Mouse (Mus musculus): ENCODE measurements around the gene Ahdc1.

Gene Ahdc1

DNA sequence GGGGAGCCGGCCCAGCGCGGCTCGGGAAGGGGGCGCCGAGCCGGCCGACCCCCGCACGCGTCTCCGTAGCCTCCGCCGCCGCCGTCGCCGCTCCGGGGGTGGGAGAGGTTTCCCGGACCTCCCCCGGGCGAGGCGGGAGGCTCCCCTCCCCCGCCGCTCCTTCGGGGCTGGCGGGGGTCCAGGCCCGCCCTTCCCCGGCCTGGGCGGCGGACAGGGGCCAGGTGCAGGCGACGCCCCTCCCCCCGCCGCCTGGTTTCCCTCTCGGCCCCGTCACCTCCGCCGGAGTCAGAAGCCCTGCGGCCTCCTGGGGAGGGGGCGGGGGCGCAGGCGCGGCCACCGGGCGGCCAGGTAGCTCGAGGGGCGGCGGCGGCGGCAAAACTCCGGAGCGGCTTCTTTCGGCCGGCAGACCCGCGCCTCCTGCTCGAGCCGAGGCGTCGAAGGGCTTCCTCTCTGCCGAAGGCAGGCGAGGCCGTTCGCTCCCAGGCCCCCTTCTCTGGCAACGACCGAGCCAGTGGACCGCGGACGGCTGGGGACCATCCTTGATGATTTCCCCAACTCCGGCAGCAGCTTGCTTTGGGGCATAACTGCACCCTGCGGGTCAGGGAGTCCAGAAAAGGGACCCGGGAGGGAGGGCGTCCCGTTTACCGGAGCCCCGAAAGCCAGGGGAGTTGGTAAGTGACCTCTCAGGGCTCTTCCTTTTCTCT is 28.2 kb downstream of the Ahdc1 start:
- peak; percentile 29 for DNase-seq (ENCODE audit: low read depth)

DNA sequence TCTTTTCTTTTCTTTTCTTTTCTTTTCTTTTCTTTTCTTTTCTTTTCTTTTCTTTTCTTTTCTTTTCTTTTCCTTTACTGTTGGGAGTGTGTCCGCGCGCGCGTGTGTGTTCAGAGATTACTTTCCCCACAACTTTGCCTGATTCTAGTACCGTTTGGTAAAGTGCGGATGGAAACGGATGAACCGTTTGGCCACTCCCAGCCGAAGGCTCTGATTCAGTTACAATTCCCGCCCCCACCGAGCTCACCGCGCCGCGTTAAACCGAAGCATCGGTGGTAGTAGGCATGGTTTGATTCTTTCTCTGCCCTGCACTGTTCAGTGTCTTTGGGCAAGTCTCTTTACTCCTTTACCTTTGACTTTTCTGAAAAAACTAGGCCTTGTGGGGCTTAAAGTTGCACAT is 28.8 kb downstream of the Ahdc1 start:
- DNase-seq (ENCODE audit: low read depth) = no peak

DNA sequence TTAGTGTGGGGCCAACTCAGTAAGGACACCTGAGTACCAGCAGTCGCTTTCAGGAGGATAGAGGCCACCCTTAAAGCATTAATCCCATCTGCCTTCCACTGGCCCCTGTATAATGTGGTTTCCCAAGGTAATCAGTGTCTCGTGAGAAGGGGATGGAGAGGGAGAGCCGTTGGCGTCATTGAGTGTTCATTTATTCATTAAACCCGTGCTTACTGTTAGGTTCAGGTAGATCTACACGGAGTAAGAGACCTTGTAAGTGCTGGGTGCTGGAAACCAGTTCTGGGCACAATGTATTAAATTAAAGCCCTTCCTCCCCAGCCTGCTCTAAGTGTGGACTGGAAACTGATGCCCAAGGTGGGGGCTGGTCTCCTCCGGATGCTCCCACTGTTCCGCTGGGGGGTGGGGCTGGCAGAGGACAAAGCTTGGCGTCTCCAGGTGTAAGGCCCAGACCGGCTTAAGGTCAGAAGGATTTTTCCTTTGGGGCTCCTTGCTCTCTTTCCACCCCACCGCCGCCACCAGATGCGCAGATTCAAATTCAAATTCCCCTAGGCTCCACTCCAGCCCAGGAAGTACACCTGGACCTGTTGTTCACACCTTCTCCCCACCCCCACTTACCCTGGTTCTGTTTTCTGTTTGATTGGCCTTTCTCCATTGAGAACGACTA is 29.3 kb downstream of the Ahdc1 start:
- DNase-seq (ENCODE audit: low read depth) = no peak

DNA sequence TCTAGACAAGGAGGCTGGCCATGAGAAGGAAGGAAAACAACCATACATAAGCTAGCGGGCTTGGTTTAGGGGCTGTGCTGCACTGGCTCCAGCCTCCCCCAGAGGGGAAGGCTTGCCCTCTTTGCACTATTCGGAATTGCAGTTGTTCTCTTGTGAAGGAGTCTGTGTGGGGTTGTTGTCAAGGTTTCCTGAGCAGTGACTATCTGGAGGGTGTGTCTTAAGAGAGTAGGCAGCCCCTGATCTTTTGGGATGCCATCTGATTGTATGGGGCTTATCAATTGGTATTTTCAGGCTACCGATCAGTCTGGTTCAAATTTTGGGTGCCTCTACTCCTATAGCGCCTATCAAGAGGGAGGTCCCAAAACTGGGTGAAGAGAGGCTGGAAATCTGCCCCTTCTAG is 31.2 kb downstream of the Ahdc1 start:
- no peak for DNase-seq (ENCODE audit: low read depth)

DNA sequence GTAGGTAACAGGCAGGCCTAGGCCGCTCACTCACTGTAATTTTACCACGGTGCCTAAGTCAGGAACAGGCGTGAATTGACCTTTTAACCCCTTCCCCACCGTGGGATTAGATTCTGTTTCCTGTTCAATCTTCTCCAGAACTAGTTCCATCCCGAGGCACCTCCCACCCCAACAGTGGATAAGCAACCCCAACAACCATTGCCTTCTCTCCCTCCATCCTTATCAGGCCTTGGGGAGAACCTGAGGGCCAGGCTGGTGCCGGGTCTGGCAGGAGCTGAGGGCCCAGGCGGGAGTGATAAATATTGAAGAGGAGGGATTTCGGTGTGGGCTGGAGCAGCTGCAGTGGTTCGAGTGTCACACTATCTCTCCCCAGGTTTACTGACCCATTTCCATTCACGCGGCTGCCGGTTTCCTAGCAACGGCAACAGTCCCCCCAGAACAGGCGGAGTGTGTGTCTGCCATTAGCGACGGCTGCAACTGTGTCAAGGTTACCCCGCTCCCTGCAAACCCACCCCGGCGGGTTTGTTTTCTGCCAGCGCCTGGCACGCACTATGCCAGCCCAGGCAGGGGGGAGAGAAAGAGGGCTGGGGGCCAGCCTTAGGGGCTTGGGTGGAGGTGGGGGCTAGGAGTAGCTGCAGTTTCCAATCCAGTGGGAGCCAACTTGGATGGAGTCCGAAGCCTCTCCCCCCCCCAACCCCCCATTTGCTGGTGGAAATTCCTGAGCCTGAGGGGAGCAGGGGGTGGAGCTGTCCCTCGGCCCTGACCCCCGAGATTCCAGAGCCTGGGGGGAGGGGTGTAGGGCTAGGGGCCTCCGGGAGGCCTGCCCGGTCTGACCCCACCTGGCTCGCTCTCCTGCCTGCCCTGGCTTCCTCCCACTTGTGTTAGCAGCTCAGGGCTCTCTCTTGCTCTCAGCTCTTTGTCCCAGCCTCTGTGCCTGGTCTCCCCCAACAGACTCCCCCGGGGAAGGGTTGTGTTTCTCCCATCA is 31.9 kb downstream of the Ahdc1 start:
- no peak for DNase-seq (ENCODE audit: low read depth)

DNA sequence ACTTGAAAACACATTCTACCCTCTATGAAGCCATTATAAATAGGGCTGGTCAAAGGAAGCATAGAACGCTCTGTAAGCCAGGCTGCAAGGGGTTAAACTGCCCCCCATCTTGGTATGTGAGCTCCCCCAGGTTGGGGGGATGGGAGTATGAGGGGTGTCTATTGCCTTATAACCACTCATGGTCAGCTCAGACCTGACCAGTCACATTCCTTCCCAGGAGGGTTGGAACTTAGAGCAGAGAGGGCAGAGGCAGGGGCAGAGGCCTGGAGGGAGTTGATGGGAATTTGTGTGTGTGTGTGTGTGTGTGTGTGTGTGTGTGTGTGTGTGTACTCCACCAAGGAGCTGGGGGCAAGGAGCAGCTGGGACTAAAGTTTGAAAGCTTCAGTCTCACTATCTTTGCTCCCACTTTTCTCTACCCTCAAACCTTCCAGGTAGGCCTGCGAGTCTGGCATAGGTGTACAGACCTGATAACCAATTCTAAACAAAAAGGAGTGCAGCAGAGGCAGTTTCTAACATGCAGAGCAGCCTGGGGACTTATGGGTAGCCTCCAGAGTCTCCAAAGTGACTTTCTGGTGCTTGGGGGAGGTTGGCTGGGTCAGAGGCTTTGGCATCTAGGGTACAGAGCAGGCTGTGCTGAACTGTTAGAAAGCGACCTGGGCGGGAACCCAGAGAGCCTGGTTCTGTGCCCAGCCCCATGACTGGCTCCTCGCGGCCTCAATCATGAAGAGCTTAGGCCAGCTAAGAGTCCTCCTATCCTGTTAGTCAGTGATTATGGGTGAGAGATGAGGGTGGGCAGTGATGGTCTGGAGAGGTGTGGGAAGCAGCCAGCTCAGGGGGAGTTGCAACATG is 33.0 kb downstream of the Ahdc1 start:
- no peak for DNase-seq (ENCODE audit: low read depth)

DNA sequence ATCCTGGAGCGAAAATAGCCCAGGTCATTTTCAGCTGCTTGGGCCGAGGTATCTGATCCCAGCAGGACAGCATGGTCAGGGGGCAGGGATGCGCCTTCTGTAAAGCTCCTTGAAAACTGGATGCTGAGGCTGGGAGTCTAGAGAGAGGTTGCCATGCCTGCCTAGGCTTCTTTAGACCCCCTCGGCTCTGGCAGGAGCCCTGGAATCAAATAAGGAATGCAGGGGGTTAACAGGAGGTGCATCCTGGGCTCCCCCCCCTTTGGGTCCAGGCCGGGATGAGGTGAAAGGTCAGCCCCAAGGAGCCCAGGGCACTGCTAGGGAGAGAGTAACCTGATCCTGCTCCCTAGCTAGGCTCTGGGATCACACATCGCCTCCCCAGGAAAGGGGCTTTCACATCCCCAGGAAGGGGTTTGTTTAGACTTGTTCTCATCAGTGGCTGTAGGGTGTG is 33.6 kb downstream of the Ahdc1 start:
- DNase-seq (ENCODE audit: low read depth) = no peak

DNA sequence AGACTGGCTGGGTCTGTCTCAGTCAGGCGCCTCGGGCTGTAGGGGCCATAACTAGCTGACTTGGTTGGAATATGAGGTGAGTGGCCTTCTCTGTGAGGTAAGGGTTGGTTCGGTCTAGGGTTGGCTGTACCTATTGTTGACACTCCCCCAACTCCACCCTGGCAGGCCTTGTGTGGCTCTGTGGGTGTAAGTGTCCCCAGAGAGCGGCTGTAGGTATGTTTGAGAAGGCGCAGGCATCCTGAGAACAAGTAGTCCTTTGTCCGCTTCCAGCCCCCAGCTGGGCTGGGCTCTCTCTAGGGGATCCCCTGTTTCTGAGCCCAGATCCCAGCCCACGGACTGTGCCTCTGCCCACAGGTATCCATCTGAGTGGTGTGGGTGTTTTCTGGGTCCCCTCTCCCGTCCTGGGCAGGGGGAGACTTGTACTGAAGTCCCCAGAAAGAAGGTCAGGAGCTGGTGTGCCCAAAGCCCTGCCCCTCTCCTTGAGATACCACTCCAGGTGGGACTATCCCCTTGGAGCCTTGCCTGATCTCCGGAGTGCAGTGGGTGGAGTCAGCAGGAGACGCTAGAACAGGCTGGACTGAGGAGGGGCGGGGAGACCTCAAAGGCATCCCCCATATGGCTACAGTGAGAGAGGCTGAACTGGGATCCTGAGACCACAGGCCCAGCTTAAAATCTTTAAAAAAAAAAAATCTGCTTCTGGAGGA is 34.9 kb downstream of the Ahdc1 start:
- no peak for DNase-seq (ENCODE audit: low read depth)

DNA sequence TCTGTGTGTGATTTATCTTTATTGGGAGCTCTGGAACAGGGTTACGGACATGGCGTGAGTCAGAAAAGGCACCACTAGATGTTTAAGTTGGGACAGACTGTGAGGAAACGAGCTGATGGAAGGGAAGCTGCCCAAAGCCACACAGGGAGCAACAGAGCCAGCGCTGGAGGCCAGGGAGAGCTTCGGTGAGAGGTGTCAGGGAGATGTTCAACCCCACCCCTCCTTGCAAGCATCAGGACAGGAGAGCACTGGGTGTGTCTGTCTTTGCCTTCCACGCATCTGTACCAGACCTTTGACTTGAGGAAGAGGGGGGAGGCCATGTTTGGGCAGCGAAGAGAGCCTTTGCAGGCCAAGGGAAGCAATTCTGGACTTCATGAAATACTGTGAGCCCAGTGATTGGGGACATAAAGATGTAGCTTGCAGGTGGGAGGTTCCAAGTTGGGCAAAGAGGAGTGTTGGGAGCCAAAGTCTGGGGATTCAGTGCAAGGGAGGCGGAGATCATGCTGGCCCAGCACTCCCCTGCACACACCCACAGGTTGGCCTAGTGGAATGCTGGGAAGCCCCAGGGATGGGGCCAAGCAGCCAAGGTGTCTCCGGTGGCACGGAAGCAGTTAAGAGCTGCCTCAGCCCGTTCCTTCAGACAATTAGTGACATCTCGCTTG is 35.8 kb downstream of the Ahdc1 start:
- no peak for DNase-seq (ENCODE audit: low read depth)

DNA sequence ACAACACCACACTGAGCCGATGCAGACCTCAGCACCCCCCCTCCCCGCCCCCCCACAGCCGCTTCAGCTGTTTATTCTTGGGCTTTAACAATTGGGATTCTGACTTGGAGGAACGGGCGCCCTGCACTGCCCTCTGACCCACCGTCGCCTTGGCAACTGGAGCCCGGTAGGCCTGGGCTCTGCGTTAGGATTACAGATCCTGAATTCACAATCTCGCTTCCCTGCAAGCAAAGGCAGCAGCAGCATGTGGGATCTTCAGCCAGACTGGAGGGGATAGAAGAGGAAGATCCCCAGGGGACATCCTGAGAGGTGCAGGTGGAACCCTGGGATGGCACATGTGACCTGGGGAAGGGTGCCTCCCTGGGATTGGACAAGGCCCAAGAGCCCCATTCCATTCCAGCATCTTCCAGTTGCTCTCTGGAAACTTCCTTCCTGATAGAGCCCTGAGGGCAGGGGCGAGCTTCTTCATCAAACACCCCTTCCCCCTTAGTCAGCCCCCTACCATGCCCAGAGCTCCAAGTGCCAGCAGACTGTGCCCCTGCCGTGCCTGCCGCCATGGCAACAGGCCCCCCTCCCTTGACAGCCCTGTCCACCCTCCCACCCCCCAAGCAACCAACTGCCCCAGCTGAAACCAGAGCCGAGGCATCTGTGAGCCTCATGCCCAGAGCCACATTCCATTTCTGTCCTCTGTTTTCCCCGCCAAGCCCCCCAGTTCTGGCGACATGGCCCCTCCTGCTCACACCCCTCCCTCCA is 36.5 kb downstream of the Ahdc1 start:
- no peak for DNase-seq (ENCODE audit: low read depth)

DNA sequence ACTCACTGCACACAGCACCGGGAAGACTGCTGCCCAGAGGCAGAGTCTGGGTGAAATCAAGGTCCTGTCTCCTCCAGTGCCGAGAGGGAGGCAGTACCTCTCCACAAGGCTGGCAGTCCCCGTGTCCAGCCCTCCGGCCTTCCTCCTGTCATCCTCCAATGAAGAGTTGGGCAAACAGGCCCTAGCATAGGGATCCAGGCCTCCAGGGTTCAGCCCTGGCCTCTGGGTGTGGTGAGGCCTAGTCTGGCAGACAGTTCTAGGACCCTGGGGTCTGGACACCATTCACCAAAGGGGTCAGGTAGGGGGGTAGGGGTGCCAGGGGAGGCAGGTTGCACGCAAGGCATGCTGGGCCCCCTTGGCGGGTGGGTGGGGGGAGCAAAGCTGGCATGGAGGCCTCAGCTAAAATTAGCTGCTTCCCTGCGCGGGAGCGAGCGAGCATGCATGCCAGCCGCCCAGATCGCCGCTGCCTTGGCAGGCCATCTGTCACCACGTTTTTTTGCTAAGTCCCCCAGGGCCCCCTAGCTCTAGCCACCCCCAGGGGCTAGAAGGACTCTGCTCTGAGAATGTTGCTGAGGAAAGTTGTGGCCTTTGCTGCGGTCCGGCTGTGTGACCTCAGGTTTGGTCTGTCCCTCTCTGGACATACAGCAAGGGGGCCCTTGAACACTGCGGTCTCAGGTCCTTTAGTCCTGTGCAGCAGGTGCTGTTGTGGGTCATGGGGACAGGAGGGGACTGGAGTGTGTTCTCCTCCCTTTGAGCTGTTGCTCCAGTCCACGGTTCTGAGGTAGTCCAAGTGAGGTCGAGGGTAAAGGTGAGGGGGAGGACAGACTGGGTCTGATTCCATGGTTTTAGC is 38.2 kb downstream of the Ahdc1 start:
- no peak for DNase-seq (ENCODE audit: low read depth)

DNA sequence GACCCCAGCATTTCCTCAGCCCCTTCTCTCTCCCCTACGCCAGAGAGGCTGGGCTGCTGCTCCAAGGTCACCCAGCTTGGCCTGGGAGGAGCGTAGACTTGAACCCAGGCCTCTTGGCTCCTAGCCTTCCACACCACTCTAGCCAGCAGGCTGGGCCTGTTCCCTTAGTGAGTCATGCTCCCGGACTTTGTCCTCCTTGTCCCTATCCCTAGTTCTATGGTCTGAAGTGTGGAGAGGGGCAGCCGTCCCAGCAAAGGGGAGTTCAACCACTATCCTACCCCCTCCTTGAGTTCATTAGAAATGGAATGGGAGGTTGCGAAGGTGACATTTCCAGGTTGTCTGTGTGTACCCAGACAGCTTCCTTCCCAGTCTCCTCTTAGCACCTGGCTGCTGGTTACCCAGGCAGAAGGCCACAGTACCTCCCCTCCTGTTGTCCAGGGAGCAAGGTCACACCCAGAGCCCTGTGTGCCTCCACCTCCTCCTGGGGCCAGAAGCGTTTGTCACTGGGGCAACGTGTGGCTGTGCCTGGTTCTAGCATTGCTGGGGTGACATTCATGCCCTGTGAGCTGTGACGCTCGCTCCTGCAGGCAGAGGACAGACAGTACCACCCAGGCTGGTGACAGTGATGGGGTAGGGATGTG is 39.3 kb downstream of the Ahdc1 start:
- DNase-seq (ENCODE audit: low read depth) = no peak

DNA sequence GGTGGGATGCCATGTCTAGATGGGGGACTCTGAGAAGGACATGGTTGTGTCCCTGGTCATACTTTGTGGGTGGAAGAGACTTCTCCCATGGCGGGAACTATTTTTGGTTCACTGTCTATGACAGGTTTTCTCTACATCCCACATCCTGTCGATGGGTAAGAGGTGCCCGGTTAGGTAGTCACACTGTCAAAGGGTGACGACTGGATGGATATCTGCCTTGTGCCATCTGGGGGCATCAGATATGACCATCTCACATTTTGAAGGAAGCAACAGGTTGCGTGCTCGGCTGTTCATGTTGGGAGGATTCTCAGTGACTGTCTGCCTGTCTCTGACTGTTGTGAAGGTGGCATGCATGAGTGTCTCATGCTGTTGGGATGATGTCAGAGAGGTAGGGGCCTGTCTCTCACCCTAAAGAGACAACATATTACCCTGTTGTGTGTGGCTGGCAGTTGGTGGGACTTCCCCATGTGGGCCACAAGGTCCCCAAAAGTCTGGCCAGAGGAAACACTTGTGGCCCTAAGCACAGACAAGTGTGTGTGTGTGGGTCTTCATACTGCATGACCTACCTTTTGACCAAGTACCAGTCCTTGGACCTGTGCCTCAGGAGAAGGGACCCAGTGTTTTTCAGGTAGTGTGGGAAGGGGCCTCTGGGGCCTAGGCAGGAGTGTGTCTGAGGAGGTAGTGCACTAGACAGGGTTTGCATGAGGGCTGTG is 39.9 kb downstream of the Ahdc1 start:
- DNase-seq (ENCODE audit: low read depth) = peak; percentile 61

DNA sequence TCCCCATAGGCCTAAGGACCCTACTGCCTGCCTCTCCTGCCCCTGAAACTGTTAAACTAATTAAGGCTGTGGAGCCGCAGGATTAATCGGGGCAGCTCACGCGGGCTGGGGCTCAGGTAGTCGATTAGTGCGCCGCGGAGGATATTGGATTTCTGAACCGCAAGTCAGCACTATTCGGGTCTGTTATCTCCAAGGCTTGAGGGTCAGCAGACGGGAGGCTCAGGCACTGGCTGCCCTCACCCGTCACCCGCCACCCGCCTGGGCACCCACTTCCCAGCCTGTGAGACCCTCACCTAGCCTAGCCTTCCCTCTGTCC is 40.4 kb downstream of the Ahdc1 start:
- no peak for DNase-seq (ENCODE audit: low read depth)

DNA sequence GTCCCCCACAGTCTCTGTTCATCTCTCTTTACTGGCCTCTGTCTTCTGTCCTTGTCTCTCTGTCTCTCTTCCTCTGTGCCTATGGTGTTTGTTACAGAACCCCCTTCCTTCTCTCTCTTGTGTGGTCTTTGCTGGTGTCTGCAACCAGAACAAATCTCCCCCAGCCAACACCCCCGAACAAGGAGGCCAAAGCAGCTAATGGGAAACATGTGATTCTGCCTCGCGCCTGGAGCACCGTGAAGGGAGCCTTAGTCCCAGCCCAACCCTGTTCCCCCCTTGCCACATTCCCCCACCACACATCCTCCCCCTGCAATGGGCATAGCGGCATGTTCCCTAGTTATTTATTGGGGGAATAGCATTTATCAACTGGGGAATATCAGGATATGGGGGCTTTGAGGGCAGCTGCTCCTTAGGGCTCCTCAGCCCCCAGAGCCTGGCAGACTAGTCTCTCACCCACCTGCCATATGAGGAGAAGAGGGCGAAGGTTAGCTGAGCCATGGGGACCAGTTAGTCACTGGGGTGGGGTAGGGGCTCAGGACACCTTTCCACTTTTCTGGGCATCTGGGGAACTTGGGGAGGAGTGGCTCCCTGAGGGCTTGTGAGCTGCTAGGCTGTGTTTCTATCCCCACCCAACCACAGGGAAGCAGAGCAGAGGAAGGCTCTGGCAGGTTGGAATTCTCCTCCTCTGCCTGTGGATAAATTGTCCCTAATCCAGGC is 41.1 kb downstream of the Ahdc1 start:
- DNase-seq (ENCODE audit: low read depth) = no peak

DNA sequence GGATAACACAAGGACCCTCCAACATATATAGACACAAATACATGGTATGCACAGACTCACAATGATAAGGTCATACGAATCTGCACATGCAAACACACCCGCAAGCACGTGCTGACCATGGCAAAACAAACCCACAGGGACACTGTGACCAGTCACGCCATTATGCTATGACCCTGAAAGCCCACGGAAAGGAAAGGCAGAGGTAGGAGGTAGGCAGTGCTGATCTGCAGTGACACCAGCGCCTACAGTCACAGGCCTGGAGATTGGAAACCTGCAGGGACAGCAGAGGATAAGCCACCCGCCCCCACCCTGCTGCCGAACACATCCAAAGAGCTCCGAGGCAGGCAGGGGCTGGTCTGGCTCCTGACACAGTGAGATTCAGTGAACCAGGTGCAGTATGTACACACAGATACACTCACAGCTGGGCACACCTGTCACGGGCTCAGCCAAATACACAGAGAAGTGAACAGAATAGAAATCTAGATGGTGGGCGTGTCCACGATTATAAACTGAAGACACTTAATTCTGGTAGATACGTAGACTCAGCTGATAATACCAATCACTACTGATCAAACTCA is 42.0 kb downstream of the Ahdc1 start:
- no peak for DNase-seq (ENCODE audit: low read depth)

DNA sequence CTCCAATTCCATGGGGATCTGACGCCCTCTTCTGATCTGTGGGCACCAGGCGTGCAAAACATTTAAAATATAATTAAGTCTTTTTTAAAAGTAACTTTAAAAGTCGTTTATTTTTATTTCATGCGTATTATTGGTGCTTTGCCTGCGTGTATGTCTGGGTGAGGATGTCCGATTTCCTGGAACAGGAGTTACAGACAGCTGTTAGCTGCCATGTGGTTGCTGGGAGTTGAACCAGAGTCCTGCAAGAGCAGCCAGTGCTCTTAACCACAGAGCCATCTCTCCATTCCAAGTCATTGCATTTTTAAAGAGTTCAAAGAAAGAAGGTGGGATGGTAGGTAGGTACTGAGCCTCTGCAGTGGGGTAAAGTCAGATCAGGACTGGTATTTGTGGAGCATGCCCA is 43.5 kb downstream of the Ahdc1 start:
- DNase-seq (ENCODE audit: low read depth) = no peak
